Mouse (Mus musculus): ENCODE data around the gene Capn15.

The Capn15 gene

GRCm38 (mm10) chr17:25949981-25950380 is 35.6 kb downstream of the Capn15 start:
- Histone ChIP-seq H3K27me3 (ENCODE audit: insufficient read depth, low read length) (peaks cover 52% of the 10 kb centered on the region), H3K4me1 (replicated peaks; ENCODE audit: low read depth, low read length) (peaks cover 27% of the 10 kb centered on the region), H3K36me3 (ENCODE audit: insufficient read depth, low read length) (no peaks in the 10 kb centered on the region), H3K4me3 (replicated peaks; ENCODE audit: low read length) (no peak overlapping the region), H3K9me3 (ENCODE audit: low read length) (no peaks in the 10 kb centered on the region)
- no peak for TF ChIP-seq POU5F1 (IDR thresholded peaks at IDR 0.05; ENCODE audit: borderline replicate concordance, low read length)
- TF ChIP-seq CTCF (conservative IDR thresholded peaks at IDR 0.05; ENCODE audit: low read length) = no peak
- TF ChIP-seq NANOG (IDR thresholded peaks at IDR 0.05; ENCODE audit: borderline replicate concordance, low read length) = no peak

- Histone ChIP-seq H3K36me3 (ENCODE audit: insufficient read depth, low read length) (no peaks in the 10 kb centered on the region), H3K4me3 (replicated peaks; ENCODE audit: low read length) (no peak overlapping the region), H3K9me3 (ENCODE audit: low read length) (no peaks in the 10 kb centered on the region), H3K27me3 (ENCODE audit: insufficient read depth, low read length) (peaks cover 41% of the 10 kb centered on the region), H3K4me1 (replicated peaks; ENCODE audit: low read depth, low read length) (peaks cover 44% of the 10 kb centered on the region)
- no peak for TF ChIP-seq CTCF (conservative IDR thresholded peaks at IDR 0.05; ENCODE audit: low read length)
- no peak for TF ChIP-seq NANOG (IDR thresholded peaks at IDR 0.05; ENCODE audit: borderline replicate concordance, low read length)
- TF ChIP-seq POU5F1 (IDR thresholded peaks at IDR 0.05; ENCODE audit: borderline replicate concordance, low read length) = no peak
Observed at GRCm38 (mm10) chr17:25948051-25948450, 37.5 kb downstream of the Capn15 start.

- Histone ChIP-seq H3K9me3 (ENCODE audit: low read length) (no peaks in the 10 kb centered on the region), H3K27me3 (ENCODE audit: insufficient read depth, low read length) (peaks cover 36% of the 10 kb centered on the region), H3K4me1 (replicated peaks; ENCODE audit: low read depth, low read length) (peaks cover 49% of the 10 kb centered on the region), H3K4me3 (replicated peaks; ENCODE audit: low read length) (no peak overlapping the region), H3K36me3 (ENCODE audit: insufficient read depth, low read length) (no peaks in the 10 kb centered on the region)
- no peak for TF ChIP-seq CTCF (conservative IDR thresholded peaks at IDR 0.05; ENCODE audit: low read length)
- no peak for TF ChIP-seq NANOG (IDR thresholded peaks at IDR 0.05; ENCODE audit: borderline replicate concordance, low read length)
- no peak for TF ChIP-seq POU5F1 (IDR thresholded peaks at IDR 0.05; ENCODE audit: borderline replicate concordance, low read length)
Observed at GRCm38 (mm10) chr17:25947576-25947975, 38.0 kb downstream of the Capn15 start.

DNA sequence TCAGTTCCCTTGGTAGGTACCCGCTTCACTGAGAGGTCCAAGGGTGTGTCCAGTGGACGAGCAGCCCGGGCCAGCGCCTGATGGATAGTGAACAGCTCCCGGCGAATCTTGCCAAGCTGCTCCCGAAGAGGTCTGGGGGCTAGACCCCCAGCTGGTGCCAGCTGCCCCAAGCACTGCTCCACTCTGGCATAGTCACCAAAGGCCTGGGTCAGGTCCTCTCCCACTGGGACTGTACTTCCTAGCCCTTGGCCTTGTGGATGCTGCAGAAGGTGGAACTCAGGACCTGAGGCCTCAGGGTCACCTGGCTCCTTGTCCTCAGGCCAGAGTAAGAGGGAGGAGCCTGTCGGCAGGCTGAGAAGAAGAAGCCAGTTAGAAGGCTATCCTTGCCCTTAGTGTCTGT is 38.7 kb downstream of the Capn15 start:
- peaks cover 29% of the 10 kb centered on the region for H3K27me3 ChIP-seq (ENCODE audit: insufficient read depth, low read length)
- H3K36me3 ChIP-seq (ENCODE audit: insufficient read depth, low read length) = no peaks in the 10 kb centered on the region
- no peaks in the 10 kb centered on the region for H3K9me3 ChIP-seq (ENCODE audit: low read length)
- H3K4me3 ChIP-seq (replicated peaks; ENCODE audit: low read length) = no peak overlapping the region
- no peak for TF ChIP-seq POU5F1 (IDR thresholded peaks at IDR 0.05; ENCODE audit: borderline replicate concordance, low read length)
- TF ChIP-seq CTCF (conservative IDR thresholded peaks at IDR 0.05; ENCODE audit: low read length) = no peak
- TF ChIP-seq NANOG (IDR thresholded peaks at IDR 0.05; ENCODE audit: borderline replicate concordance, low read length) = no peak
- H3K4me1 ChIP-seq (replicated peaks; ENCODE audit: low read depth, low read length) = peaks cover 50% of the 10 kb centered on the region

DNA sequence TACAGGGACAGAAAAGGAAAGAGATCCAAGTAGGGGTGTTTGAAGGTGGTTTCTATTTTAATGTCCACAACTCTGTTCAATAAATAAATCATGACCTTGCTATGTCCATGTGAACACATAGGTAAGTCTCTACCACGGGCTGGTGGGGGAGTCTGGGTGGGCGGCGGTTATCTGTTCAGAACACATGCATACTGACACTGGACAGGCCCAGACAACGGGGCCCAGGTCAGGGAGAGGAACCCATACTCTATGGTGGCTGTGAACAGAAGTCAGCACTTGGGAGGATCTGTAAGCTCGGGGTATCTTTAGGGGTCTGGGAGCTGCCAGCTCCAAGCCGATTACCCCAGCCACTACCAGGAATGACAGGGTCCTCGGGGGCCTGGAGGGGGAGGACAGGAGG is 39.2 kb downstream of the Capn15 start:
- H3K4me1 ChIP-seq (replicated peaks; ENCODE audit: low read depth, low read length) = peaks cover 50% of the 10 kb centered on the region
- H3K4me3 ChIP-seq (replicated peaks; ENCODE audit: low read length) = no peak overlapping the region
- H3K27me3 ChIP-seq (ENCODE audit: insufficient read depth, low read length) = peaks cover 24% of the 10 kb centered on the region
- H3K36me3 ChIP-seq (ENCODE audit: insufficient read depth, low read length) = no peaks in the 10 kb centered on the region
- no peak for TF ChIP-seq CTCF (conservative IDR thresholded peaks at IDR 0.05; ENCODE audit: low read length)
- TF ChIP-seq POU5F1 (IDR thresholded peaks at IDR 0.05; ENCODE audit: borderline replicate concordance, low read length) = no peak
- no peak for TF ChIP-seq NANOG (IDR thresholded peaks at IDR 0.05; ENCODE audit: borderline replicate concordance, low read length)
- H3K9me3 ChIP-seq (ENCODE audit: low read length) = no peaks in the 10 kb centered on the region

DNA sequence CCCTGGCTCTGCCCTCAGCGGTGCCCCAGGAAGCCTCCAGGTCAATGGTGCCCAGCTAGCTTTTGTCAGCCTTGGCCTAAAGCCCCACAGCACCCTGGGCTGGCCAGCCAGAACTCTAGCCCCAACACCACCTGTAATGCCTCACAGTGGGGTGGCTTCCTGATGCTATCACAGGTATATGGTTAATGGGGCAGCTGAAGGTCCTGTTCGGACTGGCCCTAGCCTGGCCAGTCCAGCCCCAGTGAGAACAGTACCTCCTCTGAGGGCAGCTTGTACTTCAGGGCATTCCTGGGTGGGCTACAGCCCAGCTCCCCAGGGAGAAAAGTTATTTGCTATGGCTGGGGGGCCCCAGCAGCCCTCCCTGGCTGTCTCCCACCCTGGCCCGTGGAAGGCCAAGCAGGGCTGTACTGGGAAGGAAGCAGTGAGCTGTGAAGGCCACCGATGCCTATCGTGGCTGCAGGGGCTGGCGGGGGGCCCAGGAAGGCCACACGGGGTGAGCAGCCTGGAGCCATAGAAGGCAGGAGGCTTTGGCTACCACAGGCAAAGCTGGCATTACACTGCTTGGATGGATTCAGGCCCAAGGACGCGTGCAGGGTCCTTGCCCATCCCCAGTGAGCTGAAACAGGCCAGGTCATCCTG is 40.0 kb downstream of the Capn15 start:
- Histone ChIP-seq H3K9me3 (ENCODE audit: low read length) (no peaks in the 10 kb centered on the region), H3K4me1 (replicated peaks; ENCODE audit: low read depth, low read length) (peaks cover 51% of the 10 kb centered on the region), H3K4me3 (replicated peaks; ENCODE audit: low read length) (no peak overlapping the region), H3K27me3 (ENCODE audit: insufficient read depth, low read length) (peaks cover 17% of the 10 kb centered on the region), H3K36me3 (ENCODE audit: insufficient read depth, low read length) (no peaks in the 10 kb centered on the region)
- TF ChIP-seq POU5F1 (IDR thresholded peaks at IDR 0.05; ENCODE audit: borderline replicate concordance, low read length) (no peak), CTCF (conservative IDR thresholded peaks at IDR 0.05; ENCODE audit: low read length) (no peak), NANOG (IDR thresholded peaks at IDR 0.05; ENCODE audit: borderline replicate concordance, low read length) (no peak)

DNA sequence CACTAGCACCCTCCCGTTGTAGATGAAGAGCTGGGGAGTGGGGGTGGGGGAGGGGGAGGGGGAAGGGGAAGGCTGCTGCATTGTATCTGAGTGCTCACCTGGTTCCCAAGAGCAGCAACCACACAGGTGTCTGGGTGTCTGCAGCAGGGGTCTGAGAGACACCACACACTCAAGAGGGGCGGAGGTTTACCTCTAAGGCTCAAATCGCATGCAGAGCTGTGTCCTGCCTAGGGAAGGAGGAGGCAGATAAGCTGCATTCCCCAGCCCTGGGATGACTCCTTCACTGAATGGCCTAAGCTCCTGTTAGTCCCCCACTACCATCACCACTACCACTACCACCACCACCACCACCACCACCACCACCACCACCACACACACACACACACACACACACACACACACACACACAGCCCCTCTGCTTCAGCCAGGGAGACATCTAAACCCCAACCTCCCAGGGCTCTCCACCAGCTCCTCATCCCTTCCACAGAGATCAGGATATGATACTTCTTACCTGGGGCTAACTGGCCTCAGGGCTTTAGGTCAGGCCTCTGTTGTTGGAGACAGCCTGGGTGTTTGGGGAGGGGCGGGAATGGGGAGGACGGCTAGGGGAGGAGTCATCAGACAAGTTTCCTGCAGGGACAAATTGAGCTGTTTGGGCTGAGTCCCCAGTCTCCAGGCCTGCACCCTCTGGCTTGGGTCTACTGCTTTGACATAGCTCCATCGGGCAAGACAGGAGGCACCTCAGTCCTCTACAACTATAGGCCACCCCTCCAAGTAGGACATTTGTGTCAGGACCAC is 41.0 kb downstream of the Capn15 start, which contains the start of the genes Pigq and Nhlrc4:
TSS of gene Pigq (minus strand) at position 571 of the 798 bp plus-strand sequence.
TSS of gene Nhlrc4 (minus strand) at position 596 of the 798 bp plus-strand sequence.
- Histone ChIP-seq H3K36me3 (ENCODE audit: insufficient read depth, low read length) (peaks cover 4% of the 10 kb centered on the region), H3K4me3 (replicated peaks; ENCODE audit: low read length) (no peak within 1 kb of the TSS), H3K4me1 (replicated peaks; ENCODE audit: low read depth, low read length) (peaks cover 56% of the 10 kb centered on the region), H3K27me3 (ENCODE audit: insufficient read depth, low read length) (peaks cover 7% of the 10 kb centered on the region), H3K9me3 (ENCODE audit: low read length) (no peaks in the 10 kb centered on the region)
- TF ChIP-seq POU5F1 (IDR thresholded peaks at IDR 0.05; ENCODE audit: borderline replicate concordance, low read length) (no peak), NANOG (IDR thresholded peaks at IDR 0.05; ENCODE audit: borderline replicate concordance, low read length) (no peak), CTCF (conservative IDR thresholded peaks at IDR 0.05; ENCODE audit: low read length) (no peak)

DNA sequence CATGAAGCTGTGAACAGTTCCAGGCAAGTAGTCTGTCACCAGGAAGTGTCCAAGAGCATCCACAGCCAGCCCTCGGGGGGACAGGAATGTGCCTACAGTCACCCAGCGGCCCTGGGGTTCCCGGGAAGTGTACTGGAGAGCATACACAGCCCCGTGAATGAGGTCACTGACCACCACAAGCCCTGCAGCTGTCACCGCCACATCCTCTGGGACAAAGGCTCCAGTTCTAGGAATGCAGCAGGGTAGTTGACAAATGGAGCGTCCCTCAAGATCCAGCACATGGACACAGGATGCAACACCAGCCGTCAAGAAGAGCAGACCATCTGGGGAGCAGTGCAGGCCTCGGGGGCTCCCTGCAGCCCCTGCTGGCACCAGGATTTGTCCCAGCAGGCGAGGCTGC is 41.8 kb downstream of the Capn15 start:
- no peak overlapping the region for H3K4me3 ChIP-seq (replicated peaks; ENCODE audit: low read length)
- H3K36me3 ChIP-seq (ENCODE audit: insufficient read depth, low read length) = peaks cover 11% of the 10 kb centered on the region
- peaks cover 5% of the 10 kb centered on the region for H3K27me3 ChIP-seq (ENCODE audit: insufficient read depth, low read length)
- peaks cover 57% of the 10 kb centered on the region for H3K4me1 ChIP-seq (replicated peaks; ENCODE audit: low read depth, low read length)
- H3K9me3 ChIP-seq (ENCODE audit: low read length) = no peaks in the 10 kb centered on the region
- TF ChIP-seq CTCF (conservative IDR thresholded peaks at IDR 0.05; ENCODE audit: low read length) (no peak), NANOG (IDR thresholded peaks at IDR 0.05; ENCODE audit: borderline replicate concordance, low read length) (no peak), POU5F1 (IDR thresholded peaks at IDR 0.05; ENCODE audit: borderline replicate concordance, low read length) (no peak)

Measured in E14TG2a.4 (cell line).